Mouse (Mus musculus): ENCODE data around the gene Atp6v0a2. TPM values are rescaled to one million over a fixed set of nuclear protein-coding genes. Genes with fewer than 3 reads are reported as not detected.

Gene Atp6v0a2
- polyA plus RNA-seq (2012; fragmentation: generic; extraction: Trizol) = 10 to 100 TPM in 1 of 2 experiments, 1 to 10 TPM in 1; 5.6 to 15.2 TPM

DNA sequence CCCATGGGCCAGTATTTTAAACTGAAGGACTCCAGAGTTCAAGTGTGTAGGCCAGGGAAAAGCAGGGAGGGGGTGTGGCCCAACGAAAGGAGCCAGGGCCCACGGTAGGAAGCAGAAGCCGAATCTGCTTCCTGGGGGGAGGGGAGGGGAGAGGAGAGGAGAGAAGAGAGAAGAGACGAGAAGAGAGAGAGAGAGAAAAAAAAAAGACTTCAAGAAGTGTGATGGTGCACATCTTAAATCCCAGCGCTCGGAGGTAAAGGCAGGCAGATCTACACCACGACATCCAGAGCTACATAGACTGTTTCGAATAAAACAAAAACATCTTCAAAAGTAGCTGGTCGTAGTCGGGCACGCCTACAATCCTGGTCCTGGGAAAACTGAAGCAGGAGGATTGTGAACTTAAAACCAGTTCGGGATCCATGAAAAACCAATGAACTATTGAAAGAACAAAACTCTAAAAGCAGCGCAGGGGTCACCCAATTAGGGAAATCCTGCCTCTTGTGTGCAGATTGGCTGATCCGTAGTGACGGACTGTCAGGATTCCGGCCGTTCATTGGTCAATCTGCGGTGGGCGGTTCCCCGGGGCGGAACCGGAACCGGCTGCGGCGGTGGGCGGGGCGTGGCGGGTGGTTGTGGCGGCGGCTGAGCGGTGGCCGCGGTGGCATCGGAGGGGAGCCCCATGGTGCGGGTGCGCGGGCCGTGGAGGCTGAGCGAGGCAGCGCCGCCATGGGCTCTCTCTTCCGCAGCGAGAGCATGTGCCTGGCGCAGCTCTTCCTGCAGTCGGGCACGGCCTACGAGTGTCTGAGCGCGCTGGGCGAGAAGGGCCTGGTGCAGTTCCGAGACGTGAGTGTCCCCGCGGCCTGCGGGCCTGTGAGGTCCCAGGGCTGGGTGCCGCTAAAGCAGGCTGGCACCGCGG is at the start of gene Atp6v0a2:
Gene Atp6v0a2 (plus strand): TSS at position 129 of the 916 bp plus-strand sequence.

DNA sequence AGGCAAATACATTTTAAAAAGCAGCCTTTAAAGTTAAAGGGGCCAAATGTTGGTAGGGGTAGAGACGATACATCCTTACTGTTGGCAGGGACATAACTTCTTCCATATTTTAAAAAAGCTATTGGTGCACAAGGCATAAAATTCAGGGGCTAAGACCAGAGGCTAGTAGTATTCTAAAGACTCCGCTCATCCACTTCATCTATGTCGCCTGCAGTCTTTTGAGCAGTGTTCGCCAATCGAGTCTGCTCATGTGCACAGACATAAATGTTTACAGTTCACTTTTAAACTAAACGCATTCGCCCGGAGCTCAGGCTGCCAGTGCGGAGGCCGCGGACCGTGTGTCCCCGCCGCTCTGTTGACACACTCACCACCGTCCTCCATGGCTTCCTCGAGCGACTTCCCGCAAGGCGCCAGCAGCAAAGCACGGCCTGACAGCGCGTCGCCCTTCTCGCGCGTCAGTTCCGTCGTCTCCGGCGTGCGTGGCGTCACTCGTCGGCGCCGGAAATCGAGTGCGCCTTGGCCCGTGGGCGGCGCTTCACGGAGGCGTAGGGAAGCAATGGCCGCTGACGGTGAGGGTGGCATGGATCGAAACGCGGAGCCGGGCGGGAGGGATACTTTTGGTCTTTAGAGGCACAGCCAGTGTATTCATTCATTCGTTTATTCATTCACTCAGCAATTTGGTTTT is 49.6 kb upstream of the Atp6v0a2 start, which contains the start of the genes Eif2b1 and Gtf2h3:
Gene Eif2b1 (minus strand): TSS at position 499 of the 685 bp plus-strand sequence.
Gene Gtf2h3 (plus strand): TSS at position 508 of the 685 bp plus-strand sequence.

DNA sequence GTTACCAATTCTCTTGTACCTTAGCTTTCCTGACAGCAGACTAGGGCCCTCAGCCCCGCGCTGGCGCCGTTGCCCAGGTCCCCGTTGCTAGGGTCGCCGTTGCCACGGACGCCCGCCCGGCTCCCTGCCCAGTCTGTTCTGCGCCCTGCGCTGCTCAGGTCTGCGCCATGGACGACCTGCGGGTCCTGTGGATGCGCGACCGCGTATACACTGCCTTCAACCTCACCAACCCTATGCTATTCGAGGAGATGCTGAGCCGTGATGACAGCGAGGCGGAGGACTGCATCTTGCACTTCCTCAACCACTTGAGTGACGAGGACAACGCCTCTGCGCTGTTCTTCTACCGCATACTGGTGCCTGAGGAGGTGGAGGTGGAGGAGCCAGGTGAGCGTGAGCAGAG is 96.6 kb downstream of the Atp6v0a2 start, which contains the start of gene Dnah10:
Gene Dnah10 (plus strand): TSS at position 89 of the 400 bp plus-strand sequence.

Other genes starting within 250 kb of the Atp6v0a2 start
- gene Sbno1, start 202.6 kb upstream of the Atp6v0a2 start, polyA plus RNA-seq (2012; fragmentation: generic; extraction: Trizol) = 1 to 10 TPM; 1.2 to 7.5 TPM
- 10 to 100 TPM in 1 of 2 experiments, 1 to 10 TPM in 1; 9.5 to 50.7 TPM for gene Kmt5a, start 188.6 kb upstream of the Atp6v0a2 start, polyA plus RNA-seq (2012; fragmentation: generic; extraction: Trizol)
- 10 to 100 TPM; 20.7 to 59.3 TPM for gene Rilpl2, start 150.2 kb upstream of the Atp6v0a2 start, polyA plus RNA-seq (2012; fragmentation: generic; extraction: Trizol)
- gene Snrnp35, start 145.4 kb upstream of the Atp6v0a2 start, polyA plus RNA-seq (2012; fragmentation: generic; extraction: Trizol) = 10 to 100 TPM; 11.0 to 13.6 TPM
- gene Rilpl1, start 97.2 kb upstream of the Atp6v0a2 start, polyA plus RNA-seq (2012; fragmentation: generic; extraction: Trizol) = 10 to 100 TPM in 1 of 2 experiments, 1 to 10 TPM in 1; 5.7 to 31.7 TPM
- 100 to 1,000 TPM in 1 of 2 experiments, 10 to 100 TPM in 1; 30.0 to 114 TPM for gene Tmed2, start 87.9 kb upstream of the Atp6v0a2 start, polyA plus RNA-seq (2012; fragmentation: generic; extraction: Trizol)
- 1 to 10 TPM; 1.5 to 6.5 TPM for gene Ddx55, start 75.7 kb upstream of the Atp6v0a2 start, polyA plus RNA-seq (2012; fragmentation: generic; extraction: Trizol)
- gene Eif2b1, start 49.4 kb upstream of the Atp6v0a2 start, polyA plus RNA-seq (2012; fragmentation: generic; extraction: Trizol) = 10 to 100 TPM; 20.6 to 28.5 TPM
- 10 to 100 TPM in 1 of 2 experiments, 1 to 10 TPM in 1; 4.8 to 31.7 TPM for gene Gtf2h3, start 49.4 kb upstream of the Atp6v0a2 start, polyA plus RNA-seq (2012; fragmentation: generic; extraction: Trizol)
- under 1 TPM; under 0.01 to 0.28 TPM for gene Dnah10, start 96.5 kb downstream of the Atp6v0a2 start, polyA plus RNA-seq (2012; fragmentation: generic; extraction: Trizol)
- 1 to 10 TPM; 8.8 to 9.8 TPM for gene Ccdc92, start 233.8 kb downstream of the Atp6v0a2 start, polyA plus RNA-seq (2012; fragmentation: generic; extraction: Trizol)
- gene Zfp664, start 234.1 kb downstream of the Atp6v0a2 start, polyA plus RNA-seq (2012; fragmentation: generic; extraction: Trizol) = 10 to 100 TPM in 1 of 2 experiments, 1 to 10 TPM in 1; 1.2 to 19.2 TPM